Mouse (Mus musculus) mature B cell (primary cell): ENCODE results near the gene Tma7.

ENCODE experiments used
- in situ Hi-C: fragments of 300-500 bp; cut with MboI; formaldehyde crosslinking; loops from 2 replicates; pipeline ENCODE4 v1.14.3; 2019

The Tma7 gene

DNA sequence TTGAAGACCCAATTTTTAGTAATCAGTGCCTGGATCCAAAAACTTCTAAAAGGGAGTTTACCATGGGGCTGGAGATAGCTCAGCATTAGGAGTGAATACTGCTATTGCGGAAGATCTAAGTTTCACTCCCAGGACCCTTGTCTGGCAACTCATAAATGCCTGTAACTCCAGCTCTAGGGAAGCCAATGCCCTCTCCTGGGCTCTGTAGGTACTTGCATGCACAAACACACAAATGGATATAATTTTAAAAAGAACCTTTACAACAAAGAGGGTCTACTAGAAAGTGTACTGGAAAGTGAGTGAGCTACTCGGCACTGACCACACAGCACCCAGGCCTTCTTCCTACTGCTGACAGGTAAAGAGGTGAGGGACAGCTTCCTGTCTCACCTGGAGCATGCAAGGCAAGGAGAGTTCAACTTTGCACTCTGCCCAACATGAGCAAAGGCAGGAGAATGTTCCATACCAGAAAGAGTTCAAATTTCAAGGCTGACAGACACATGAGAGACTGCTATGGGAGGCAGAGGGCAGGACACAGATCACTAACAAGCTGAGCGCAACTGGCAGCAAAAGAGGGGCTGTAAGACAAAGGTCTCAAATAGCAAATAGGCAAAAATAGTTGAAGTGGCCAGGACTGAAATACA, 14.2 kb downstream of the Tma7 start:
- in situ Hi-C loops, result loop anchor here (10.0 kb wide), 1 partner anchor 63 kb away; no protein-coding TSS in a partner anchor

DNA sequence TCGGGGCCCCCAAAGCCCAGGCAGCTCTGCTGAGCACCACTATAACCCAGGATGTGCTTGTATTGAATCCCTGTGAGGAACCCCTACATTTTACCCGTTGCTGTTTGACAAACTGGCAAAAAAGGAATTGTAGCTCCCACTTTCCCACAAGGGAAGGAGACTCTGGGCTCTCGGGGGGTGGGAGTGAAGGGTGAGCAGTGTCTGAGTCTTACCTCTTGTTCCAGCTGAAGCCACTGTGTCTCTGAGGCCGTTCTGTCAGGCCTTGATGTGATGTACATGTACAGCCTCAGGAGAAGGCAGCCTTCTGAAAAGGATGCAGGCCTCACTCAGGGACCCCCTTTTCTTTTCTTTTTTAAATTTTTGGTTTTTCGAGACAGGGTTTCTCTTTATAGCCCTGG, 21.5 kb downstream of the Tma7 start:
- in situ Hi-C loops, result loop anchor here (10.0 kb wide), 1 partner anchor 56 kb away; no protein-coding TSS in a partner anchor

GRCm38 (mm10) chr9:109060184-109060897, 22.0 kb downstream of the Tma7 start:
- in situ Hi-C loops, result loop anchor here (10.0 kb wide), 1 partner anchor 56 kb away; no protein-coding TSS in a partner anchor

- in situ Hi-C loops, result no loop called here
Measured at GRCm38 (mm10) chr9:109059136-109059903, 23.1 kb downstream of the Tma7 start, which contains the start of gene Trex1. TSS of gene Trex1 (minus strand) at chr9:109059734.

- in situ Hi-C loops, result no loop called here
Measured at GRCm38 (mm10) chr9:109058006-109058765, 24.2 kb downstream of the Tma7 start.

GRCm38 (mm10) chr9:109057543-109057942, 24.8 kb downstream of the Tma7 start:
- in situ Hi-C loops, result no loop called here

DNA sequence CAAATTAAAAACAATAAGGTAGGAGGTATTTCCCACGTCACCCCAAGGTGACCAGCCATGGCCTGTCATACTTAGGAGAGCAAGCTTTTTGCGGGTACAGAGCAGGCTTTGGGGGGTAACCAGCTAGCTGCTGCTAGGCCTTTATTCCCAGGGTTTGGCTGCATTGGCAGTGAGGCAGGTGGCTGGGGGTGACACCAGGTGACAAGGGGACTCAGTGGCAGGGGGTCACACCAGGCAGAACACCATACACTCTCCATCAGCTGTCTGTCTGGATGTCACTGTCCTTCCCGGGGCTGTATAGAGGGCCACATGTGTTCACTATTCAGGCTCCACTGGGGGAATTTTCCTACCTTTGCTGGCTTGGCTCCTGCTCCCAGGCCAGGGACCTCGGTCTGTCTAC, 25.5 kb downstream of the Tma7 start:
- in situ Hi-C loops, result no loop called here

- in situ Hi-C loops, result no loop called here
Measured at GRCm38 (mm10) chr9:109056081-109056690, 26.2 kb downstream of the Tma7 start.

GRCm38 (mm10) chr9:109055271-109056030, 26.9 kb downstream of the Tma7 start:
- in situ Hi-C loops, result no loop called here

DNA sequence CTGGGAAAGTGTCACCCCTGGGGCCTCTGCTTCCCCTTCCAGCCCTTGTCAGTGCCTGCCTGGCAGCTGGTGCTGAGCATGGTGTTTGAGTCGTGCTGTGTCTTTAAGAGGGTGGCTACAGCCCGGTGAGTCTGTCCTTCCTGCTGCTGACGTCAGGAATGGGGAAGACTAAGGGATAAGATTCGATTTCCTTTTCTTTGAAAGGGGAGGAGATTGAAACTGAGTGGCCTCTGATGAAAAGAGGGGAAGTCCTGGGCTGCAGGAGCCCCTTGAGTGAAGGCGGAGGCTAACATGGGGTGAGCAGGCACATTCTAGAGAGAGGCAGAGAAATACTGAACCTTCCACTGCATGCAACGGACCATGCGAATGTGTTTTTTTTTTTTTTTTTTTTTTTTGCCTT, 27.7 kb downstream of the Tma7 start:
- in situ Hi-C loops, result no loop called here

- in situ Hi-C loops, result no loop called here
Measured at GRCm38 (mm10) chr9:109053851-109054250, 28.5 kb downstream of the Tma7 start.

DNA sequence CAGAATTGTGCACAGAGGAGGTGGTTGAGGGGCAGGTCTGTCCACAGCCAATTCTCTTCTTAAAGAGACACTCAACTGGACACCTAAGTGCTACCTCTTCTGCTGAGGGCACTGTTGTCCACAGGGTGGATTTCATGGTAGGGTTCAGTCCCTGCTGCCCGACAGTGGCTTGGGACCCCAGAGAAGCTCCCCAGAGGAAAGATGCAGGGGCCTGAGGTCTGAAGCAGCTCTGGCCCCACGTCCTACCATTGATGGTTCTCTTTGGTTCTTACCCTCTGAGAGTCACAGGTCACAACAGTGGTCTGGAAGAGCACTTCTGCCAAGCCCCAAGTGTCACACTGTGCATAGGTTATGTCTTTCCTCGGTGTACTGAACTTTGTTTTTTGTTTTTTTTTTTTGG, 29.0 kb downstream of the Tma7 start:
- in situ Hi-C loops, result no loop called here

GRCm38 (mm10) chr9:109052490-109053260, 29.7 kb downstream of the Tma7 start:
- in situ Hi-C loops, result no loop called here

DNA sequence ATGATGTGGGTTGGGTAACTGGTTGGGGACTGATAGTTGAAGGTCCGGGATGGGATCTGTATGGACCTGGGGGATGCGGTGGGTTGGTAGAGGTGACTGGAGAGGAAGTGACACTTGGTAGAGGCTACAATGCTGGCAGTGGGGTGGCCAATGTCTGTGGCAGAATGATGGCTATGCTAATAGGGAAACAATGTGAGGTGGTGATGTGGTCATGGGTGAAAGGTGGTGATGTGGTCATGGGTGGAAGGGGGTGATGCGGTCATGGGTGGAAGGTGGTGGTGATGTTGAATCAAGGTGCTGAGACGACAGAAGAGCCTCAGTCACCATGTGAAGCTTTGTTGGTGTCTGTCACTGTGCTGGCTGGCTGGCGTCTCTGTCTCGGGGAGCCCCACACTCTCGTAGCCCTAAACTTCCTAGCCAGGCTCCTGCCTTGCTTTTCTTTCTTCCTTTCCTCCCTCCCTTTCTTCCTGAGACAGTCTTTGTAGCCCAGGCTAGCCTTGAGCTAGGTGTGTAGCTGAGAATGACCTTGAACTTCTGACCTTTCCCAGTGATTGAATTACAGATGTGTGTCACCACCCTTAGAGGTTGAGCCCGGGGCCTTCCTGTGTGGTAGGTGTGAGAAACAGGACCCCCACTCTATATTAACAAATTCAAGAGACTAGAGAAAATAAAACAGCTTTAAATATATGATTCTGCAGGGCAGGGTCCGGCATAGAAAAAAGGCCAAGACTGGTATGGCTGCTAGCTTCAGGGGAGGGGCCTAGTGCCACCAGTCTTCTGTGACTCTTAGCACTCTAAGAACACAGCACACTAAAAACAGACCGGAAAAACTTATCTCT, 30.5 kb downstream of the Tma7 start:
- in situ Hi-C loops, result no loop called here

DNA sequence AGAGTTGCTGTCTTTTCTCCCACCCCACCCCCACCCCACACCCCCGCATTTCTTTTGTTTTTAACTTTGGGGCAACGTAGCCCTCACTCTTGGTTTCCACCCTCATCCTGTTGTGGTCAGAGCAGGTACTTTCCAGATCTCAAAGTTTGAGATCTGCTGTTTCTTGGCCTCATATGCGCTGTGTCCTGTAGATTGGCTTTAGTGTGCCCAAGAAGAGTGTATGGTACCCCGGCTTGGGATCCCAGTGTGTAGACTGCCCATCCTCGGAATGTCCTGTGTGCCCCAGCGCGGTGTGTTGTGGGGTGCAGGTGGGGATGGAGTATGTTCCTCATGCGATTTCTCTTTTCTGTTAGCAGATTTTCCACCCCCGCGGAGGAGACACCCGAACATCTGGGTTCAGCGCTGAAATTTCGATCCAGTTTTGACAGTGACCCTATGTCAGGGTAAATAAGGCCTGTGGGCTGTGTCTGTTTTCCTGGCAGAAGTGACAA, 31.3 kb downstream of the Tma7 start:
- in situ Hi-C loops, result no loop called here

GRCm38 (mm10) chr9:109050674-109050997, 31.8 kb downstream of the Tma7 start:
- in situ Hi-C loops, result no loop called here

DNA sequence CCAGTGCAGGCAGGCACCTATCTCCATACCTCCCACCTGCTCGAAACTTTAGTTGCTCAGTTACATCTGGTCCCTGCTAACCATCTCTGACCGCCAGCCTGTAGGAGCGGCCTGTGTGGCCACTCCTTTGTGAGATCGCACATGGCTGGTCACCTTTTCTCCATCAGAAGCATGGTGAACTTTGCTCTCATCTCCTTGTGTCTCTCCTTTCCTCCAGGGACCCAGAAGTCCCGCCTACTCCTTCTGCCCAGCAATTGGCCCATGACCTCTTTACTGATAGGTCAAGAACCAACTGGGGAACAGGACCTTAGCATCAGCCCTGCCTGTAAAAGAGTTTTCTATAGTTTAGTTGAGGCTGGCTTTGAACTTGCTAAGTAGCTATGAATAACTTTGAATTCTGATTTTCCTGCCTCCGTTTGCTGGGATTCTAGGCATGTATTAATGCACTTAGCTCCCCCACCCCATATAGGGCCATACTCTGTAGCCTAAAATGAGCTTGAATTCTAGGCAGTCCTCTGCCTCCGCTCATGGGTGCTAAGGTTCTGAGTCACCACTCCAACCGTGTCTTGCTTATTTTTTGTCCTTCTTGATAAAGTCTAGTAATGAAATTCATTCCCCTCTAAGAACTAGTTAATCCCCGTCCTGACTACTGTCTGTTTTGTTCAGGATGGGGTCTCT, 32.3 kb downstream of the Tma7 start:
- in situ Hi-C loops, result no loop called here

GRCm38 (mm10) chr9:109049316-109049715, 33.1 kb downstream of the Tma7 start:
- in situ Hi-C loops, result no loop called here
